Mouse (Mus musculus) lung, embryonic 15.5 days (tissue): ENCODE measurements at regions not wholly inside any gene's neighbourhood (a gene's known extent, or its start where the extent isn't known, plus 50 kb on each side); places are given as distances from the start of the nearest gene placed in this dataset.
A peak's percentile ranks its signal among the peaks of the same experiment; 100 is the strongest.

Experiments used
- ATAC-seq: fragments of 200-750 bp; cut with Nextera tagmentation; 2 replicates; pipeline ENCODE4 v1.8.0; 2017; ENCODE audit warnings: moderate number of reproducible peaks, borderline replicate concordance; ENCODE audit not compliant: low FRiP score, low TSS enrichment; ENCODE audit errors: extremely low read depth
- H3K27ac ChIP-seq: fragments of 300-500 bp; sonication (generic); 2 replicates; pipeline ENCODE4 v1.5.1; 2015; ENCODE audit warnings: moderate library complexity, mild to moderate bottlenecking, inconsistent platforms
- H3K27me3 ChIP-seq: fragments of 300-500 bp; sonication (generic); 2 replicates; pipeline ENCODE4 v1.6.1; 2015; ENCODE audit warnings: inconsistent platforms
- H3K36me3 ChIP-seq: fragments of 300-500 bp; sonication (generic); 2 replicates; pipeline ENCODE4 v1.6.1; 2015; ENCODE audit warnings: inconsistent platforms
- H3K4me1 ChIP-seq: fragments of 300-500 bp; sonication (generic); 2 replicates; pipeline ENCODE4 v1.6.1; 2015; ENCODE audit warnings: inconsistent platforms
- H3K4me2 ChIP-seq: fragments of 300-500 bp; sonication (generic); 2 replicates; pipeline ENCODE4 v1.6.1; 2015; ENCODE audit warnings: inconsistent platforms, mild to moderate bottlenecking, moderate library complexity
- H3K4me3 ChIP-seq: fragments of 300-500 bp; sonication (generic); 2 replicates; pipeline ENCODE4 v1.5.1; 2015; ENCODE audit warnings: mild to moderate bottlenecking, inconsistent platforms
- H3K9ac ChIP-seq: fragments of 300-500 bp; sonication (generic); 2 replicates; pipeline ENCODE4 v1.6.1; 2015; ENCODE audit warnings: inconsistent platforms
- H3K9me3 ChIP-seq: fragments of 300-500 bp; sonication (generic); 2 replicates; pipeline ENCODE4 v1.6.1; 2016; ENCODE audit warnings: inconsistent platforms
- WGBS: fragments of 180-500 bp; shearing (Covaris S2); methylation state at CpG from one replicate; pipeline ENCODE4 v1.1.7; 2015; 5-methylcytosine and 5-hydroxymethylcytosine counted together

- no peak overlapping the region for H3K9ac ChIP-seq
- H3K27me3 ChIP-seq: no peaks in the 10 kb centered on the region
- H3K36me3 ChIP-seq: no peaks in the 10 kb centered on the region
- WGBS: 87% methylated on average over 4 of the region's 4 CpGs
- no peaks in the 10 kb centered on the region for H3K9me3 ChIP-seq
- no peak for ATAC-seq
- peaks cover 20% of the 10 kb centered on the region; the same call in 1 of the 2 replicates for H3K4me1 ChIP-seq
- H3K4me3 ChIP-seq: no peak overlapping the region
- H3K4me2 ChIP-seq: no peak overlapping the region
- H3K27ac ChIP-seq: no peak overlapping the region
These were observed 93.0 kb upstream of the Irf2bp2 start for GRCm38 (mm10) chr8:126686827-126687226.

GRCm38 (mm10) chr8:126685365-126685764 is 91.6 kb upstream of the Irf2bp2 start:
- no peaks in the 10 kb centered on the region for H3K36me3 ChIP-seq
- H3K27me3 ChIP-seq: no peaks in the 10 kb centered on the region
- no peak overlapping the region for H3K9ac ChIP-seq
- H3K27ac ChIP-seq: no peak overlapping the region
- no peaks in the 10 kb centered on the region for H3K9me3 ChIP-seq
- H3K4me3 ChIP-seq: no peak overlapping the region
- H3K4me1 ChIP-seq: peaks cover 18% of the 10 kb centered on the region; the same call in 1 of the 2 replicates
- WGBS: 75% methylated on average over 6 of the region's 6 CpGs
- no peak for ATAC-seq
- no peak overlapping the region for H3K4me2 ChIP-seq

GRCm38 (mm10) chr8:126683950-126684349 is 90.2 kb upstream of the Irf2bp2 start:
- WGBS: 49% methylated on average over 4 of the region's 4 CpGs
- Histone ChIP-seq H3K4me2 (no peak overlapping the region), H3K36me3 (no peaks in the 10 kb centered on the region), H3K27ac (no peak overlapping the region), H3K27me3 (no peaks in the 10 kb centered on the region), H3K4me3 (no peak overlapping the region), H3K9me3 (no peaks in the 10 kb centered on the region), H3K4me1 (peaks cover 18% of the 10 kb centered on the region; the same call in 1 of the 2 replicates), H3K9ac (no peak overlapping the region)
- ATAC-seq: no peak

GRCm38 (mm10) chr8:126683555-126683947 is 89.8 kb upstream of the Irf2bp2 start:
- 83% methylated on average over 2 of the region's 2 CpGs for WGBS
- Histone ChIP-seq H3K36me3 (no peaks in the 10 kb centered on the region), H3K9me3 (no peaks in the 10 kb centered on the region), H3K27ac (no peak overlapping the region), H3K4me2 (no peak overlapping the region), H3K4me3 (no peak overlapping the region), H3K4me1 (peaks cover 18% of the 10 kb centered on the region; the same call in 1 of the 2 replicates), H3K9ac (no peak overlapping the region), H3K27me3 (no peaks in the 10 kb centered on the region)
- no peak for ATAC-seq

GRCm38 (mm10) chr8:126682817-126683554 is 89.2 kb upstream of the Irf2bp2 start:
- Histone ChIP-seq H3K4me3 (no peak overlapping the region), H3K9ac (no peak overlapping the region), H3K36me3 (no peaks in the 10 kb centered on the region), H3K4me1 (peaks cover 18% of the 10 kb centered on the region; the same call in 1 of the 2 replicates), H3K27me3 (no peaks in the 10 kb centered on the region), H3K27ac (peak overlapping the region; percentile 21; the same call in 1 of the 2 replicates), H3K9me3 (no peaks in the 10 kb centered on the region), H3K4me2 (no peak overlapping the region)
- no peak for ATAC-seq
- 81% methylated on average over 9 of the region's 9 CpGs for WGBS

GRCm38 (mm10) chr8:126681948-126682651 is 88.3 kb upstream of the Irf2bp2 start:
- WGBS: 50% methylated on average over 6 of the region's 6 CpGs
- Histone ChIP-seq H3K9ac (no peak overlapping the region), H3K4me3 (no peak overlapping the region), H3K9me3 (no peaks in the 10 kb centered on the region), H3K27ac (peak overlapping the region; percentile 21), H3K4me2 (no peak overlapping the region), H3K36me3 (no peaks in the 10 kb centered on the region), H3K27me3 (no peaks in the 10 kb centered on the region), H3K4me1 (peaks cover 18% of the 10 kb centered on the region; the same call in 1 of the 2 replicates)
- no peak for ATAC-seq

GRCm38 (mm10) chr8:126678004-126678751 is 84.4 kb upstream of the Irf2bp2 start:
- ATAC-seq: no peak
- H3K27me3 ChIP-seq: no peaks in the 10 kb centered on the region
- no peak overlapping the region for H3K4me2 ChIP-seq
- peaks cover 7% of the 10 kb centered on the region; the same call in 1 of the 2 replicates for H3K4me1 ChIP-seq
- WGBS: 72% methylated on average over 13 of the region's 13 CpGs
- H3K36me3 ChIP-seq: no peaks in the 10 kb centered on the region
- no peak overlapping the region for H3K4me3 ChIP-seq
- no peak overlapping the region for H3K9ac ChIP-seq
- H3K27ac ChIP-seq: no peak overlapping the region
- H3K9me3 ChIP-seq: no peaks in the 10 kb centered on the region

GRCm38 (mm10) chr8:126675153-126675552 is 81.4 kb upstream of the Irf2bp2 start:
- ATAC-seq: no peak
- Histone ChIP-seq H3K9ac (no peak overlapping the region), H3K27ac (no peak overlapping the region), H3K27me3 (no peaks in the 10 kb centered on the region), H3K4me2 (no peak overlapping the region), H3K36me3 (no peaks in the 10 kb centered on the region), H3K9me3 (no peaks in the 10 kb centered on the region), H3K4me1 (no peaks in the 10 kb centered on the region), H3K4me3 (no peak overlapping the region)
- 96% methylated on average over 2 of the region's 2 CpGs for WGBS

- 45% methylated on average over 9 of the region's 9 CpGs for WGBS
- H3K4me3 ChIP-seq: no peak overlapping the region
- H3K9me3 ChIP-seq: no peaks in the 10 kb centered on the region
- H3K27me3 ChIP-seq: no peaks in the 10 kb centered on the region
- no peaks in the 10 kb centered on the region for H3K36me3 ChIP-seq
- peaks cover 15% of the 10 kb centered on the region for H3K4me1 ChIP-seq
- H3K4me2 ChIP-seq: no peak overlapping the region
- H3K9ac ChIP-seq: no peak overlapping the region
- ATAC-seq: no peak
- no peak overlapping the region for H3K27ac ChIP-seq
These were observed 79.4 kb upstream of the Irf2bp2 start for GRCm38 (mm10) chr8:126673038-126673740.

GRCm38 (mm10) chr8:126671594-126671993 is 77.8 kb upstream of the Irf2bp2 start:
- H3K27ac ChIP-seq: no peak overlapping the region
- H3K9ac ChIP-seq: no peak overlapping the region
- no peaks in the 10 kb centered on the region for H3K36me3 ChIP-seq
- no peak for ATAC-seq
- H3K27me3 ChIP-seq: no peaks in the 10 kb centered on the region
- H3K9me3 ChIP-seq: no peaks in the 10 kb centered on the region
- no peak overlapping the region for H3K4me3 ChIP-seq
- H3K4me2 ChIP-seq: no peak overlapping the region
- 90% methylated on average over 11 of the region's 11 CpGs for WGBS
- H3K4me1 ChIP-seq: peaks cover 30% of the 10 kb centered on the region

GRCm38 (mm10) chr8:126669919-126670318 is 76.1 kb upstream of the Irf2bp2 start:
- Histone ChIP-seq H3K27ac (0 out of 2 replicates have a peak overlapping the region, but pooled peaks have one; percentile 99), H3K4me2 (no peak overlapping the region), H3K27me3 (no peaks in the 10 kb centered on the region), H3K4me3 (no peak overlapping the region), H3K9ac (no peak overlapping the region), H3K4me1 (peaks cover 42% of the 10 kb centered on the region), H3K9me3 (no peaks in the 10 kb centered on the region), H3K36me3 (no peaks in the 10 kb centered on the region)
- no peak for ATAC-seq
- WGBS: 85% methylated on average over 9 of the region's 9 CpGs
